Mouse (Mus musculus) small intestine, adult 2 months (tissue): ENCODE measurements around the gene Ext2.

Experiments
- CTCF ChIP-seq: fragments of 200-500 bp; IDR thresholded peaks from 2 replicates; pipeline ENCODE4 v1.5.1; 2012; ENCODE audit warnings: low read depth, mild to moderate bottlenecking, control low read depth, inconsistent platforms, low read length, moderate library complexity, mixed read lengths; ENCODE audit not compliant: insufficient replicate concordance, insufficient read length; ENCODE audit errors: extremely low read depth
- POLR2A ChIP-seq: fragments of 200-500 bp; IDR thresholded peaks from 2 replicates; pipeline ENCODE4 v1.6.1; 2012; ENCODE audit warnings: low read depth, mild to moderate bottlenecking, control low read depth, inconsistent platforms, low read length, moderate library complexity

DNA sequence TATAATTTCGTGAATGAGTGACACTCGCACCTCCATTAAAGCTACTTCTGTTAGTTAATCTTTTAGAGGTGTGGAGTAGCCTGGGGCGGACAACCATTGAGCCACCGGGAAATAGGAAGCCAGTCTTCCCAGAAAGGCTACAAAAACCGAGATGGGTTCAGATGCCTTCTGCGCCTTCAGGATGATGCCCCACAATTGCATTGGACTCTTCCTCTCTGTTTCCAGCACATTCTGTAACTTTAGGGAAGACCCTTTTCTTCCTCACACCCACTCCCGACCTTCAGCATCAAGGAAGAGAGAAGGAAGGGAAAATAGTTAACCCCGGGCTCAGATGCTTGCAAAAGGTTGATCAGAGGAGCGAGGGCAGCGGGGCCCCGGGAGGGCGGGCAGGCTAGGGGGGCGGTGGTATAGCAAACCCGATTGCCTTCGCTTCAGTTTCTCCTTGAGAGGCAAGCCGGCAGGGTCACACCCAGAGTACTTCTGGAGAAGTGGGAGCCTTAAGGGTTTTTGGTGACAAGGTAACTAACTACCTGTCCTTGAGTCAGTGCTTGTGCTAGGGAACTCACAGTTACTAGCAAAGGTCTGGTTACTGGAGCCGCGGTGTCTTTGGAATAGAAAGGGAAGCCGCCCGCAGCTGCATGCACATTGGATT is 174.3 kb downstream of the Ext2 start:
- TF ChIP-seq POLR2A (no peak), CTCF (no peak)
